Mouse (Mus musculus) granulocyte monocyte progenitor cell, adult 5-6 weeks (primary cell): Measurements from ENCODE around the gene Wnt9a. TPM values are rescaled to one million over a fixed set of nuclear protein-coding genes. Genes with fewer than 3 reads are reported as not detected.
"Not testable (repeated sequence)": the region's sequence is repeated elsewhere in the genome, so short reads cannot be mapped to it uniquely, and the experiment has no call there.

ENCODE experiments used
- ATAC-seq: replicated peaks from 2 replicates; pipeline ENCODE4 v1.8.0; 2016; ENCODE audit warnings: mild to moderate bottlenecking, moderate TSS enrichment, inconsistent platforms; ENCODE audit not compliant: poor library complexity, severe bottlenecking
- total RNA-seq, 2 experiments: library from RNA; stranded (forward) in 1 of 2; stranded (reverse) in 1 of 2; fragments of 200-712, 200-1000 nt in 1 of 2; fragments of >200 nt in 1 of 2; fragmentation: Nextera tagmentation in 1 of 2; gene quantifications; 2 replicates each; pipeline ENCODE4 v1.2.3; 2014 to 2017

The Wnt9a gene
- total RNA-seq, 2 experiments from 2014 or later, result not detected

DNA sequence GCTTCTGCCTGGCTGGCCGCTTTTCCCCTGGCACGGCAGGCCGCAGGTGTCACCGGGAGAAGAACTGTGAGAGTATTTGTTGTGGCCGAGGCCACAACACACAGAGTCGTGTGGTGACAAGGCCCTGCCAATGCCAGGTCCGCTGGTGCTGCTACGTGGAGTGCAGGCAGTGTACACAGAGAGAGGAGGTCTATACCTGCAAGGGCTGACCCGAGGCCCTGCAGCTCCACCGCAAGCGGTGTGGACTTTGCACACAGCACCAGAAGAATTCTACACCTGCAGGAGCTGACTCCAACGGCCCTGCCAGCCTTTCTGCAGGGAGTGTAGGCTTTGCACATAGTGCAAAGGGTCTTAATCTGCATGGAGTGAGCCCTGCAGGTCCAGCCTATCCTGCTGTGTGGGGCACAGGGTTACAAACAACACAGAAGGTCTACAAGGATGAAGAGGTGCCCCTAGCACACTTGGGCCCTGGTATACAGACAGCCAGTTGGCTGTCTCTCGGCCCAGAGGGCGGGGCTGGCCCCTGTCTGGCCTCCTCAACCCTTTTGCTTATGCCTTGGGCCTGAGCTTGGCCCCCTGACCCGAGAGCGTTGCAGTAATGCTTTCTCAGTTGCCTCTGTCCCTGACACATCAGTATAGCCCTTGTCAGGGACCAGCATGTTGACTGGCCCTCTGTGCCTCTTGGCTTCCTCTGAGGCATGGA lies 24.6 kb downstream of the Wnt9a start:
- no peak for ATAC-seq

DNA sequence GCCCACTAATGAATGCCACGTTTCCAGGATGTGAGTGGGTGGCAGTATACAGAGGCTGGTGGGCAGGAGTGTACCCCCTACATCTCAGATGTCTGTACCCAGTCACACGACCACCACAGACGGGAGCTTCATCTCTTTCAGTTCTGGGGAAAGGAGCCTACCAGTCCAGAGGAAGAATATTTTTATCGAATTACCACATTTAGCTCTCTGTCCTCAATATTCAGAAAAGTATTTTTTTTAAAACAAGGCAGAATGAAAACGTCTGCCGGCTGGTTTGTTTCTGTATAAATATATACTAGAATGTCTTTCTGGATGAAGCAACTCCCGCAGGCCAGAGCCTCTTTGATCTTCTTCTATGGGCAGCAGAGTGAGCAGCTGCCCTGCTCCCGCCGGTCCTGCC lies 26.2 kb downstream of the Wnt9a start:
- ATAC-seq, result no peak

DNA sequence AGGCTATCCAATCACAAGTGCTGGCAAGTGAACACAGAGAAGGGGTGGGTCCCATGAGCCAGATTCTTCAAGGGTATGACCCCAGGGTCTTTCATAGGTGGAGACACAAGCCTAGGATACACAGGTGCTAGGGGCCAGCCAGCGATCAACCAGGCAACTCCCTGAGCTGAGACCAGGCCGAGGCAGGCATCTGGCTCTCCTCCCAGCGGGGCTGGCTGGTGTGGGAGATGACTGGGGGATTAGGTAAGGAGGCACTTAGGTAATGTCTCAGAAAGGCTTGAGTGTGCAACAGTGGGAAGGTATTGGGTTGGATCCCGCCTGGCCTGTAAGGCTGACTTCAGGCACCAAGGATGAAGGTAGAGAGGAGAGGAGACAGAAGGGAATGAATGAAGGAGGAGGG lies 28.4 kb downstream of the Wnt9a start:
- ATAC-seq, result no peak

DNA sequence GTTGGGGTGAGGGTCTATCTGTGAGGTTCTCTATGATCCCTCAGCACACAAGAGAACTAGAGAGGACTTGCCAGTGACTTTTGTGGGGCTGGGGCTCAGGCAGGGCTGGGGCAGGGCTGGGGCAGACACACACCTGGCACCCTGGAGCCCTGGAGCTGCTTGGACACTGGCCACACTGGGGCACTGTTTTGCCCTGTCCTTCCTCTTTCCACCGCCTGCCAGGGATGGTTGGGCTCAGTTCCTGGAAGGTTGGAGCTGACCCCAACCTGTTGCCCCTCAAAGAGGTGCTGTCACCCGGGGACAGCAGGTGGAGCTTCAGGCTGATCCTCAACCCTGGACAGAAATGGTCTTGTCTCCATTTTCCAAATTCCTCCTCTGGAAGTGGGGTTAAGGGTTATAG lies 29.2 kb downstream of the Wnt9a start:
- 0 out of 2 replicates have a peak, but pooled peaks have one; percentile 22 for ATAC-seq

DNA sequence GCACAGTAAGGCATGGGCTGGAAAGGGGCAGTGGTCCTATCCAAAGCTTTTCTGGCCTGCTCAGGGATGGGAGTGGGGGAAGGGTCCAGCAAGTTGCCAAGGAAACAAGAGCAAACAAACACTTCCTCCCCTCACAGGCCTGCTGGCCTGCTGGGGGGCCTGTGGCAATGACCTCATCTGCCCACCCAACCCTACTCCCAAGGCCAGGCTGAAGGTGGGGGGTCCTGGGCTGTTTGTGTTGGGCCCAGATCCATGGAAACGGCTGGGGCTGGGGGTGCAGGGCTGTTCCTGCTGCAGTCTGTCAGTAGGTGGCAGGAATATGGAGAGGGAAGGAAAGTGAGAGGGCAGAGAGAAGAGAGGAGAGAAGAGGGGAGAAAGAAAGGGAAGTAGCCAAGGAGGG lies 29.7 kb downstream of the Wnt9a start:
- ATAC-seq, result no peak

DNA sequence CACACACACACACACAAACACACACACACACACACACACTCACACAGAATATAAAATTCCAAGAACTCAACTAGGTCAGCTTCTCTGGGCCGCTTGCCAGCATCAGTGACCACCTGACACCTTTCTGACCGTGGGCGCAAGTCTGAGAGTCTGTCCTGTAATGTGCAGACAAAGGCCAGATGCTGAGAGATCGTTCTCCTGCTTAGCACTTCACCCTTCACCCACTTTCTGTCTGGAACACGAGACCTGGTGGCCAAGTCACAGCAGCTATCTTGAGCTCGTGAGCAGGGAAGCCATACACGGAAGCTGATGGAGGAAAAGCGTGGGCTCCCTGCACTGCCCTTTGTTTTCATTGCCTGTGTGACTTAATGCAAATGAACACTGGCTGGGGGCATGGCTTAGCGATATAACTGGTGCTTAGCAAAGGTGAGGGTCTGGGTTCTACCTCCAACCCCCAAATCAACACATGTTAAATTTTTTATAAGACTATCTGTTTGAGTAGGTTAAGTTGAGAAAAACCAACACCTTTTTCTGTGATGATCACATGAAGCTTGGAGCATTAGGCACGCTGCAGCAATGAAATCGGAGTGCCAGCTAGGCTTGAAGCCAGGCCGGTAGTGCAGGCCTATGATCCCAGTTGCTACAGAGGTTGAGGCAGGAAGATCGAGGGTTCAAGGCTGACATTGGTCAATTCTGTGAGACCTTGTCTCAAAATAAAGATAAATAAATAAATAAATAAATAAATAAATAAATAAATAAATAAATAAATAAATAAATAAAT lies 31.4 kb downstream of the Wnt9a start:
- ATAC-seq, result no peak

DNA sequence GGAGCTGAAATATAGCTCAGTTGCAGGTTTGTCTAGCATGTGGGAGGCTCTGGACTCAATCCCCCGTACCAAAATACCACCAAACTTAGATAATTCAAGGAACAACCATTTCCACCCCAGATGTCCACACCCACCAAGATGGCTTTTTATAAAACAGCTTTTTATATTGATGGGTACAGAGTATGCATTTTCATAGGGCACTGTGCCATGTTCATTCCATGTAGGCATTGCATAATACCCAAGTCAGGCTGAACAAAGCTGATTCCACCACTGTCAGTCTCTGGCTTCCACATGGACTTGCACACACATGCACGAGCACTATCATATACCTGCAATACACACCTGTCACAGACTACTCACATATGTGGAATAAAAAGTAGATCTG lies 32.0 kb downstream of the Wnt9a start:
- no peak for ATAC-seq

DNA sequence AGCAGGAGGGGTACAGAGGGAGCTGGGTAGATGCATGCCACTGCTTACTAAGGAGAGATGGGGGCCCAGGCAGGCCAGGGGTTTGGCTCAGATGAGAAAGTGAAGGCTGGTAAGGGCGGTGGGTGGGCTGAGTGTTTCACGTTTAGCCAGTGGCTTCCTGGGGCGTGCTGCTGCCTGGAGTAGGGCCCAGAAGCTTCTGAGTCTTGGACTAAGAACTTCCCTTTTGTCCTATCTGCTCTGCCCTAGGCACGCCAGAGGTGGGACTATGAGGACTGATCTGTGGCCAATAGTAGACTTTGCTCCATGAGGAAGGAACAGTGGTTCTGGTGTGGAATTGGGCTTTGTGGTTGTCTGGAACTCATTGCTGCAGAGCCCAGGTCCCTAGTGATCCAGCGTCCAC lies 36.2 kb downstream of the Wnt9a start:
- ATAC-seq, result peak; percentile 44; the same call in 1 of the 2 replicates

DNA sequence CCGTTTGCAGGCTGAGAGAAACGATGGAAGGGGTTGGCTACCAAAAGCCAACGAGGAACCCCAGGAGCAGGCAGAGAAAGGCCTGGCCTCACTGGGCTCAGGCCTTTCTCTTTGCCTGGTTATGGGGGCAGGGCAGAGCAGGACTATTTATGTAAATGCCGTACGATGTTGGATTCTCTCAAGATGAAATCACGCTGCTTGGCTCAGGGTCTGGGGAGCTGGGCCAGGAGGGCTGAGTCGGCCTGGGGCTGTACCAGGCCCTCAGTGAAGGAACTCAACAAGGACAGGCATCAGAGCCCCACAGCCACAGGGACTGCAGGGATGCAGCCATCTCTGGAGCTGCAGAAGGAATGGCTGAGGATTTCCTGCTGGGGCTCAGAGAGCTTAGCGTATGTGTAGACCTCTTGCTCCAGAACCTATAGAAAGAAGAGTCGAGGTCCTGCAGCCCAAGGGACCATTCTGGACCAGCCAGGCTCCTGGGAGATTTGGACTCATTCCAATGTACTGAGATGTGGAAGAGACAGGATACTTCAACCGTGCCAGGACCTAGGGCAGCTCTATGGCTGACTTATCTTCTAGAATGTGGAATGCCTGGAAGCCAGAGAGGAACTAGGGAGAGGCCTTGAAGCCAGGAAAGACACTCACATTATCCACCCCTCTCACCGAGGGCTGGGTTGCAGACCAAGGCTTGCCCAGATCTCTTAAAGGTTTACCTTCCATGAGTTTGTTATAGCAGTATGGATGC lies 39.6 kb downstream of the Wnt9a start:
- no peak for ATAC-seq

DNA sequence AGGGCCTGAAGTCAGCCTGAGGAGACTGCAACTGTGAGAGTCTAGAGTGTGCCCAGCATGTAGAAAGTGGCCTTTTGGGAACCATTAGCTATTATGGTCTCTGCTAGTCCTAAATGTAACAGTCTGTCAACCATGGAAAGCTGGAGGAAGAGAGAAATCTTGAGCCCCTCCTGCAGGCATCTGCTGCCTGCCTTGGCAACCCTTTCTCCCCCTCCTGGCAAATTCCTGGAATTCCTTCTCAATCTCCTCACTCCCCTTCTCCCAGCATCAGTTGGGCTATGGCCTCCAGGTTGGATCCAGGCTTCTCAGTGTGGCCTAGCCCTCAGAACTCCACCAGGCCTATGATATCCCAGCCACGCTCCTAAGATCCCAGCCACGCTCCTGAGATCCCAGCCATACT lies 43.6 kb downstream of the Wnt9a start:
- ATAC-seq, result no peak

DNA sequence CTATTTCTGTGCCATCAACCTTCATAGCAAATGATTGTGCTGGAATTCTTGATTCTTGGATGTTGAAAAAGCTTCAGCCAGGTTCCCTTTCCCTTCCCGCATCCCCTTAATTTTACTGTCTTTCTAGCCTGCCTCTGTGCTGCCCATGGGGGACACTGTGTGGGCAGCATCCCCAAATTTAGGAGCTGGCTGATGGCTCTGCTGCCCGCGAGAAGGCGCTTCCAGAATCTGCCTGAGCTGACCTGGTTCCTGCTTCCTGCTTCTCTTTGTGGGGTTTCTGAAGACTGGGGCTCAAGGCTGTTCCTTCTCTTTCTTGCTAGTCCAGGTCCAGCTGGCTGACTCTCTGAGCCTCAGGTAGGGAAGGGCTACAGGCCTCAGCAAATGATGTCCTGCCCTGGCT lies 48.1 kb downstream of the Wnt9a start:
- ATAC-seq, result no peak

DNA sequence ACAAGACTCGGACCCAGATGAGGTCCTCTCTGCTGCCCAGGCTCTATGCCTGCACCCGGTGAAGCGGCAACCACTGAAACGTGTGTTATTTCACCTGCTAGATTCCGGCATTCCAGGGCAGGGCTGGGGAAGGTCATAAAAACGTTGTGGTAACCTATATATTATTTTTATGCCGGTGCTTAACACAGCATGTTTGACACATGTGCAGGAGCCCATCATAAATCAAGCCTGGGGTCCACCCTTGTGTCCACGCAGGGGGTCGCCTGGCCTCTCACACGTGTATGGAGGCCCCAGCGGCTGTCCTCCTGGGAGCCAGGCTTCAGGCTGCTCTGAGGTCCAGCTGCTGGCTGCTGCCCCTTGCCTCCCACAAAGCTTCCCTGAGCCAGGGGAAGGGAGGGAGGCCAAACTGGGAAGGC lies 50.2 kb downstream of the Wnt9a start:
- ATAC-seq, result no peak

DNA sequence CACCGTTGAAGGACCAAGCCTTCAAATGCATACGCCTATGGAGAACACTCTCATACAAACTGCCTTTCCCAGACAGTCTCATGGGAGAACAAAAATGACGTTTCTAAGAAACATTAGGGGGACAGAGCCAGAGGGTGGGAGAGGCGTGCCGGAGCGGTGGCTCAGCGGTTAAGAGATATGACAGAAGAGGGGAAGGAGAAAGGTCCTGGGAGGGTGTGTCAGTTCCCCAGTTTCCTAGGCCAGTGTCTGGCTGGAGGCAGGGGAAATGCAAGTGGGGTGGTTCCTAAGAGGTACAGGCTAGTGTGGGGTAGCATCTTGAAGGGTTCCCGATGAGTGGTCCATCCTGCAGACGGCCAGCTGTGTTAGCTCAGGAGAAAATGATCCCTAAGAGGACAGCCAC lies 54.6 kb downstream of the Wnt9a start:
- no peak for ATAC-seq

DNA sequence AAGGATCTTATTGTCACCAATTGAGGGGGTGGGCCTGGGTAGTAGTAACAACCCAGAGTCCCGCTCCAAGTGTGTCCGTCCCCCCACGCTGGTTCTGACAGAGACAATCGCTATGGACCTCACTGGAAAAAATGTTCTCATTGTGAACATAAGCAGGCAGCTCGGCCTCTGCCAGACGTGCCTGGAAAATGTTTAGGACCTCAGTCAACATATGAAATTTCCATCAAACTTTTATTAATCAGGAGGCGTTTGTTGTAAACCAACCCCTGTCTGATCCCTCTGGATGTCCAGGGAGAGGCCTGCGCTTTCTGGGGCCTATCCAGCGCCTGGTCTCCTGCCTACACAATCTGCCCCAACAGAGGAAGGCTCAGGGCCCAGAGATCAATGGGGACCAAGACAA lies 57.3 kb downstream of the Wnt9a start:
- ATAC-seq, result no peak

DNA sequence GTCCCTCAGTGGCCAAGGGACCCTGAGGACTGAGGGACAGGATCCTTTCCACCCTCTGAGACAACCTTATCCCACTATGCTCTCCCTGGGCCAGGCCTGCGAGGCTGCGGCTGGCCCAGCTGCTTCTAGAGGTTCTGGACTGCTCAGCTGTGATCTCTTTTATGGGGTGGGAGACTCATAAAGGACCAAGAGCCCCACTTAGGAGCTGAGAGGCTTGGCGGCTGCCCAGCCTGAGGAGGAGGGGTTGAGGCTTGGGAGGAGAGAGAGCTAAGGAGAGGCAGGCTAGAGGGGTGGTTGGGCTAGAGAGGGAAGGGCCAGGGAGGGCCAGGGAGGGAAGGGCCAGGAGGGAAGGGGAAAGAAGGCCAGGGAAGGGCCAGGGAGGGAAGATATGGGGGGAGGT lies 57.7 kb downstream of the Wnt9a start:
- no peak for ATAC-seq

DNA sequence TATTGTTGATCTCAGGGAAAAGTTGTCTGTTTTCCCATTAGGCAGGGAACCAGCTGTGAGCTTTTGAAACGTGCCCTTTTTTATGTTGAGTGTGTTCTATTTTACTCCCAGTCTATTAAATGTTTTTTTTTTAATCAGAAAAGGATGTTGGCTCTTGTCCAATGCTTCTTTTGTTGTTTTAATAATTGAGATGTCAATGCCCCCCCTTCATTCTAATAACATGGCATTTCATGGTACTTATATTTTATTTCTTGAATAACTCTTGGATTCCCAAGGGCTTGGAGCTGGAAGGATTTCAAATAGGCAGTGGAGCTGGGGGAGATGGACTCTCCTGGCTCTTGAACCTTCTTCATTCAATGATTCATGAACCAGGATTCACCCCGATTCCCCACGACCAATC lies 59.3 kb downstream of the Wnt9a start:
- no peak for ATAC-seq

DNA sequence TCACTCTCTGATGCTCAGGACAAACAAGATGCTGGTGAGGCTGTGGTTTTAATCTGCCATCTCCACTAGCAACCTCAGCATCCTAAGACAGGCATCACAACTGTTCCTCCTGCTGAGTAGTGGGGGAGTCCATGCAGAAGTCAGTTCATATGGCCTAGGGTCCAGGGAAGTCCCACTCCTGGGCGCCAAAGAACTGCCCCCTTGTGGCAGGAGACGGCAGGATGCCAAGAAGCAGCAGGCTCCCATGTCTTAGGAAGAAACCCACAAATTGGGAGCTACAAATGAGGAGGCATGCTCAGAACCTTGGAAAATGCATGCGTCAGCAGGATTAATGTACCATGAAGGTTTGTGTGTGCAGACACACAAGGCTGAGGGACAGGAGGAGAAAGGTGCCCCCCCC lies 59.9 kb downstream of the Wnt9a start:
- ATAC-seq, result no peak

DNA sequence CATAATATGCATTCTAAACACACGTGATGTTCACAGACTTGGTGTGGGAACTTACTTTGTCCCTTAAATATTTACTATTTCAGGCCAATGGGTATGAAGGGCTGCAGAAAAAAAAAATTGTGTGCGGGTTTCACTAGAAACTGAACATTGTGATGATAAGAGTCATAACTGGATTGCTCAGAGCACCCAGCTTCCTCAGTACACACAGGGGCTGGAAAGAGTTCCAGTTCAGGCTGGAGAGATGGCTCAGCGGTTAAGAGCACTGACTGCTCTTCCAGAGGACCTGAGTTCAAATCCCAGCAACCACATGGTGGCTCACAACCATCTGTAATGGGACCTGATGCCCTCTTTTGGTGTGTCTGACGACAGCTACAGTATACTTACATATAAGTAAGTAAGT lies 61.2 kb downstream of the Wnt9a start:
- not testable (repeated sequence) for ATAC-seq

DNA sequence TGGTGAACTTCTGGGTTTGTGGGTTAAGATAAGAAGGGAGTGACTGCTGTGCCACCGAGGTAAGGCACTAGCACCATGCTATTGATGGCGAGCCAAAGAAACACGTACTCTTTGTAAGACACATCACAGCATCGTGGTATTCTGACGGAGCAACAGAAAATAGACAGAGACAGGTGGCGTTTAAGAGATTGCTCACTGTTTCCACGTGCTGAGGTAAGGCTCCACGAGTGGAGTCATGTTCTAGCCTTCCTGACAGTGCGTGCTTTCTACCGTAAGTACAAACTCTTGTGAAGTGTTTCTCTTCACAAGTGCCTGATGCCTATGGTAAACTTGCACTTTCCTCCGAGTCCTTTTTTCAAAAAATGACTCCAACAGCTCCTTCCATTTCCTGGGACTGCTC lies 63.1 kb downstream of the Wnt9a start:
- no peak for ATAC-seq

DNA sequence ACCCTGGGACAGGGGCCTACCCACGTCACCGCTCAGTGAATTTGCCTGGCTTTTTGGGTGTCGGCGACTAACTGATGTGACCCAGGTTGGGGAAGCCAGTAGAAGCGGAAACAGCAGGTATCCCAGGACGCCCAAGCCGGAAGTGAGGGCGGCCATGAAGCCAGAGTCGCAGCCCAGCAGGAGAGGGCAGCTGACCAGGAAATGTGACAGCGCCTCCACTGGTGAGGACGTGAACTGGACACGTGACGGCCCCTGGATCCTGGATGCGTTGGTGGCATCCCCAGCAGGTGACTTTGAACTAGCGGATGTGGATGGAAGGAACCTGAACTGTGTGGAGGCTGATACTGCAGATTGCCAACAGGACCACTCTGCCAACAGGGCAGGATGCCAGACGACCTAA lies 68.7 kb downstream of the Wnt9a start, which contains the start of gene Prss38:
Prss38 (minus strand) TSS at position 183 of the 400 bp plus-strand sequence.
- ATAC-seq, result no peak

DNA sequence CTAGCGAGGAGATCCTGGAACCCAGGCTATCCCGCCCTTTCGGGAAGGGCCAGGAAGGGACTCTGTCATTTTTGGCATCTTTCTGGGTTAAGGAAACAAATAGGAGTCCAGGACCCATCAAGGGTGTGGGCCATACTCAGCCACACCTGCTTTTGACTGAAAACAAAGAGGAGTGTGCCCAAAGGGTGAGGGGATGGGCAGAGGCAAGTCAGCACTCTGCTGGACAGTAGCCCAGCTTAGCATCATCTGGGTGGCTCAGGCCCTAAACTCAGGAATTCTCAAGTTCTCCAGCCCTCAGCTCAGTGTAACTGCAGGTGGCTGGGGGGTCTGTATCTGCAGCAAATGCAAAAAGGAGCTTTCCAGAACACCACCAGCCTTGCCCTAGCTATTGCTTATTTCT lies 71.3 kb downstream of the Wnt9a start:
- ATAC-seq, result no peak
